Mouse (Mus musculus) testis, adult 10 weeks (tissue): ENCODE results near the gene Zfp672. TPM values are rescaled to one million over a fixed set of nuclear protein-coding genes. Genes with fewer than 3 reads are reported as not detected.

ENCODE experiments used
- polyA plus RNA-seq: library from polyadenylated mRNA; stranded (reverse); fragments of 350-450 nt; fragmentation: Illumina TruSeq; extraction: RNeasy Lipid Tissue Mini Kit (QIAGEN cat#74804); gene quantifications from one replicate; pipeline ENCODE4 v1.2.3, GENCODE M21; 2014; ENCODE audit warnings: low read depth, low replicate concordance

The Zfp672 gene
- polyA plus RNA-seq = 116 TPM

DNA sequence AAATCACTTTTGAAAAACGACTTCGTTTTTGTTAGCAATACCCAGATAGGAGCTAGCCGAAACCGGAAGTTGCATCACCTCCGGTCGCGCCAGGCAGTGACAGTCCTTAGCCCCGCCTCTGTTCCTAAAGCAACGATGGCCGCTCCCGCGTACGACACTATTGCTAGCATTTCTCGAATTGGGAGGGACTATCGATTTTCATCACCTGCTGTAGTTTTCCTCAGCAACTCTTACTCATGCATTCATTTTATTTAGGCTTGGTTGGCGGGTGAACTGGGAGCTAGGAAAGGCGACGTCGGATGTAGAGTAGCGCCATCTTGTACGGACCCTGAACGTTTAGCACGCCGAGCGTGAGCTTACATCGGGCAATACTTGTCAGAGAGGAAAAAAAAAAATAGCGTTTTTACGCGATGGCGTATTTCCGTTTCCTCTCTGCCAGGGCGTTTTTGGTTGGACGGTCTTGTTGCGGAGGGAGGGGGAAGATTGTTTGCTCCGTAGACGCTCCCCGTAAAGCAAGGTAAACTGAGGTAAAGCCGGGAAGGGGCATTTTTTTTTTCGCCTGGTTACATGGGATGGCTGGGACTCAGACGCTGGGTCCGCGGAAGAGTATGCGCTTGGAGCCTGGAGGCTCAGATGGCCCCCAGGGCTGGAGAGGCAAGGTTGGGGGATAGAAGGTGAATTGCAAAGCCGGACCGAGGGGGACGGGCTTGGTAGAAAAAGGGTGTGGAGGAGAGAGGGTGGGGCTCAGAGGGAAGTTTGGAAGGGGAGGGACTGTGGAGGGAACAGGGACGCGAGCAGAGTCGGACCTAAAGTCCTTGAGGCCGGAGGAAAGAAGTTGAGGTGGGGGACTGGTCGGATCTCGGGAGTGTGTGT lies at the start of gene Zfp672, which contains the start of gene Sh3bp5l:
Gene Zfp672 (minus strand): TSS at position 64 of the 873 bp plus-strand sequence.
Gene Sh3bp5l (plus strand): TSS at position 449 of the 873 bp plus-strand sequence.

GRCm38 (mm10) chr11:58378763-58379278 lies 48.7 kb upstream of the Zfp672 start, which contains the start of gene Lypd8:
Gene Lypd8 (plus strand): TSS chr11:58379043.

DNA sequence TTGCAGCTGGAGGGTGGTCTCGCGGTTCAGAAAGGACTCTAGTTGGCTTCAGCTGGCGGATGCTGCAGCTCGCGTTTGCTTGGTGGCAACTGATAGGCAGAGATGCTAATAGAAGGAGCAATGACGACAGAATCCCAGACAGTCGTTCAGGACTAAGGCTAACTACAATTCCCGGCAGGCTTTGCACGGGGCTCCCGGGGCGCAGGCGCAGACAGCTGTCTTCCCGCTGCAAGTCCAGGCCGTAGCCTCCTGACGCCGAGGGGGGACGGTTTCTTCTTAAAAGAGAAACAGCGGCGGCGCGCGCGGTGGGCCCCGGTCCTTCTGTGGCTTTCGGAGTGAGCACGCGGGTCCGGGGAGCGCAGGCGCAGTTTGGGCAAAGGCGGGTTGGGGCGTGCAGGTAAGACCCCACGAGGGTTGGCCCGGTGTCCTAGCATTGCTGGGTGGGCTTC lies 23.3 kb downstream of the Zfp672 start, which contains the start of gene Zfp692:
Gene Zfp692 (plus strand): TSS at position 210 of the 449 bp plus-strand sequence.

DNA sequence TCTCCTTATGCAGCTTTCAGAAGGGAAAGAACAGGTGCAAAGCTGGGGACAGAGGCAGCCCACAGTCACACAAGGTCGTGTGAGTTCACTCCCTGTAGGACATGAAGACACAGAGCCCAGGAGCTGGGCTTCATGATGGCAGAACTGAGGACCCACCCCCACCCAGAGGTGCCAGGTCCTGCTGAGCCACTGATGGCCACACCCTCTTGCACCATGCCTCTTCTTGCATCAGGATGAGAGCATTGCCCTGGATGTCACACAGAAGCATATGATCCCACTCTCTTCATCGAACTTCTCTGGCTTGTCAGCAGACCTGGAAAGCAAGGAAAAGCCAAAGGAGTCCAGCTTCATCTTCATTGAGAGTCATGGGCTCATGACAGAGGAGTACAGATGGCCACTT lies 55.6 kb downstream of the Zfp672 start, which contains the start of gene 4930438A08Rik:
Gene 4930438A08Rik (plus strand): TSS at position 228 of the 400 bp plus-strand sequence.

Other genes with a start within 250 kb of the Zfp672 start
- not detected for gene Gm12248, start 237.2 kb downstream of the Zfp672 start, polyA plus RNA-seq
- gene Cnot8, start 226.2 kb downstream of the Zfp672 start, polyA plus RNA-seq = 13.3 TPM
- 18.3 TPM for gene Gemin5, start 161.8 kb downstream of the Zfp672 start, polyA plus RNA-seq
- 49.8 TPM for gene Mrpl22, start 158.7 kb downstream of the Zfp672 start, polyA plus RNA-seq
- gene Igtp, start 130.8 kb downstream of the Zfp672 start, polyA plus RNA-seq = 1.3 TPM
- 1.9 TPM for gene Irgm2, start 130.7 kb downstream of the Zfp672 start, polyA plus RNA-seq
- gene 4930438A08Rik, start 55.5 kb downstream of the Zfp672 start, polyA plus RNA-seq = 0.41 TPM
- 0.83 TPM for gene Zfp692, start 23.3 kb downstream of the Zfp672 start, polyA plus RNA-seq
- gene Sh3bp5l, start 385 bp upstream of the Zfp672 start, polyA plus RNA-seq = 0.55 TPM
- gene Lypd8, start 48.7 kb upstream of the Zfp672 start, polyA plus RNA-seq = 1.3 TPM
- 1.8 TPM for gene 1810065E05Rik, start 90.8 kb upstream of the Zfp672 start, polyA plus RNA-seq
- gene Gm12253, start 102.2 kb upstream of the Zfp672 start, polyA plus RNA-seq = not detected
- 125 TPM for gene Lypd9, start 122.6 kb upstream of the Zfp672 start, polyA plus RNA-seq
- not detected for gene Olfr30, start 131.9 kb upstream of the Zfp672 start, polyA plus RNA-seq
- not detected for gene Olfr332, start 162.2 kb upstream of the Zfp672 start, polyA plus RNA-seq
- gene Olfr331, start 172.2 kb upstream of the Zfp672 start, polyA plus RNA-seq = not detected
- 0.50 TPM for gene Olfr330, start 204.5 kb upstream of the Zfp672 start, polyA plus RNA-seq
- gene Olfr329-ps, start 216.1 kb upstream of the Zfp672 start, polyA plus RNA-seq = 0.53 TPM
- gene Olfr328, start 225.3 kb upstream of the Zfp672 start, polyA plus RNA-seq = not detected
- not detected for gene Olfr224, start 240.2 kb upstream of the Zfp672 start, polyA plus RNA-seq
- 0.21 TPM for gene Olfr325, start 247.4 kb upstream of the Zfp672 start, polyA plus RNA-seq